Mouse (Mus musculus) cerebellum, adult 8-10 months (tissue): ENCODE results near the gene Gm2663.
"Not testable (repeated sequence)": the region's sequence is repeated elsewhere in the genome, so short reads cannot be mapped to it uniquely, and the experiment has no call there.

Source experiments
- DNase-seq: peaks from one replicate; pipeline ENCODE4 v3.0.0; 2022

Gm2663 gene

GRCm38 (mm10) chr6:40999379-40999778 is at the start of gene Gm2663:
Gm2663 (minus strand) TSS chr6:40999479.
- not testable (repeated sequence) for DNase-seq

GRCm38 (mm10) chr6:41048602-41049001 is 49.3 kb upstream of the Gm2663 start:
- no peak for DNase-seq

GRCm38 (mm10) chr6:41047961-41048360 is 48.7 kb upstream of the Gm2663 start:
- no peak for DNase-seq

GRCm38 (mm10) chr6:41047202-41047601 is 47.9 kb upstream of the Gm2663 start:
- DNase-seq, result no peak

- no peak for DNase-seq
Measured at GRCm38 (mm10) chr6:41046553-41046952, 47.3 kb upstream of the Gm2663 start.

GRCm38 (mm10) chr6:41044753-41045152 is 45.5 kb upstream of the Gm2663 start:
- no peak for DNase-seq

- DNase-seq, result no peak
Measured at GRCm38 (mm10) chr6:41044314-41044713, 45.0 kb upstream of the Gm2663 start.

GRCm38 (mm10) chr6:41035409-41035808 is 36.1 kb upstream of the Gm2663 start, which contains the start of gene 2210010C04Rik:
2210010C04Rik (minus strand) TSS chr6:41035509.
- DNase-seq, result no peak

GRCm38 (mm10) chr6:41032802-41033201 is 33.5 kb upstream of the Gm2663 start:
- DNase-seq, result no peak

GRCm38 (mm10) chr6:41032231-41032630 is 33.0 kb upstream of the Gm2663 start:
- DNase-seq, result no peak

- DNase-seq, result no peak
Measured at GRCm38 (mm10) chr6:41030821-41031220, 31.5 kb upstream of the Gm2663 start.

GRCm38 (mm10) chr6:41027053-41027452 is 27.8 kb upstream of the Gm2663 start:
- no peak for DNase-seq

GRCm38 (mm10) chr6:41025873-41026650 is 26.8 kb upstream of the Gm2663 start:
- DNase-seq, result no peak

GRCm38 (mm10) chr6:41019140-41019539 is 19.9 kb upstream of the Gm2663 start:
- DNase-seq, result no peak

GRCm38 (mm10) chr6:41018629-41019028 is 19.4 kb upstream of the Gm2663 start:
- no peak for DNase-seq

- no peak for DNase-seq
Measured at GRCm38 (mm10) chr6:41015065-41015464, 15.8 kb upstream of the Gm2663 start.

GRCm38 (mm10) chr6:40964454-40964853 is 34.8 kb downstream of the Gm2663 start, which contains the start of gene 1810009J06Rik:
1810009J06Rik (plus strand) TSS chr6:40964754.
- not testable (repeated sequence) for DNase-seq

- DNase-seq, result no peak
Measured at GRCm38 (mm10) chr6:40953716-40954115, 45.6 kb downstream of the Gm2663 start.

- no peak for DNase-seq
Measured at GRCm38 (mm10) chr6:40951770-40952169, 47.5 kb downstream of the Gm2663 start, which contains the start of gene Gm4744. Gm4744 (minus strand) TSS chr6:40951870.
